Mouse (Mus musculus) mouse embryonic stem cell (cell line): ENCODE results near the gene Fads3.

Experiments
- in situ Hi-C, 2 experiments: fragments of 300-500 bp; cut with MboI; formaldehyde crosslinking; loops; 1 replicate in 1 of 2; 3 replicates in 1 of 2; pipeline ENCODE4 v1.14.3; 2019 to 2020; ENCODE audit warnings: low sequenced_read_pairs in 2 of 2, low pct_unique_long_range_greater_than_20kb in 1 of 2, mixed read lengths in 1 of 2; ENCODE audit not compliant: unreplicated experiment in 1 of 2

The Fads3 gene

GRCm38 (mm10) chr19:10093829-10094228 lies 52.5 kb downstream of the Fads3 start:
- in situ Hi-C loops = no loop called here

DNA sequence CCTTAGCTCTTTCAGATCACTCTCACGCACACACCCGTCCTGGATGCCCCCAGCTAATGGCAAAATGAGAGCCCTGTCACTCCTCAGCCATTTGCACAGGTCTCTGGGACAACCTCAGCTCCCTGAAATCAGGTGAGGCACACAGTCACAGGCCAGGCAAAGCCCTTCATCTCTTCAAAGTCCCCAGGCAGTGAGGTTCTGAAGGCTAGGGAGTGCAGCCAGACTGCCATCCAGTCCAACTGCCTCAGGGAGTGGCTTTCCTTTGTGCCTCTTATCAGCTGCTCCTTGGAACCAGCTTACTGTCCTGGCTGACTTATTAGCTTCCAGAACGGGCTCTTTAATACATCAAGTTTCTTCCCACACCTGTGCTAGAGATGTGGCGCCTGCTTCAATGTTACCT lies 53.3 kb downstream of the Fads3 start:
- in situ Hi-C loops = no loop called here

GRCm38 (mm10) chr19:10096371-10096876 lies 55.1 kb downstream of the Fads3 start:
- in situ Hi-C loops = no loop called here

GRCm38 (mm10) chr19:10097826-10098225 lies 56.5 kb downstream of the Fads3 start:
- in situ Hi-C loops = no loop called here

DNA sequence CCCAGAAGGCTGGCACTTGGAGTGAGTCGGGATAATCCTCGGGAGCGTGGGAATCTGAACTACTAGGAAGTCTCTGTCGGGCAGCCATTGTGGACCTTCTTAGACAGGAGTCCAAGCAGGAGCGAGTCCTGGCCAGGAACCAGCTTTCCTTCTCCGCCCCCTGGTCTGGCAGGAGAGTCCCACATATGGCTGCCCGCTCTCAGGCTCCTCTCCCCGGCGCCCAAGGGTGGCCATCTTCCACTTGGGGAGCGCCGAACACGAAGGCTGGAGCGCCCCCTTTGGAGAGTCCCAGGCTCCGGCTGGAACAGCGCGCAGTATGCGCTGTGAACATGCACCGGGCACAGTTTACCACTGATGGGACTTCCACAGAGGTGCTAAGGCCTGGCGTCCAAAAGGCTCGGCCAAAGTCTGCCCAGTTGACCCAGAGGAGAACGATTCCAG lies 59.3 kb downstream of the Fads3 start:
- in situ Hi-C loops = no loop called here

DNA sequence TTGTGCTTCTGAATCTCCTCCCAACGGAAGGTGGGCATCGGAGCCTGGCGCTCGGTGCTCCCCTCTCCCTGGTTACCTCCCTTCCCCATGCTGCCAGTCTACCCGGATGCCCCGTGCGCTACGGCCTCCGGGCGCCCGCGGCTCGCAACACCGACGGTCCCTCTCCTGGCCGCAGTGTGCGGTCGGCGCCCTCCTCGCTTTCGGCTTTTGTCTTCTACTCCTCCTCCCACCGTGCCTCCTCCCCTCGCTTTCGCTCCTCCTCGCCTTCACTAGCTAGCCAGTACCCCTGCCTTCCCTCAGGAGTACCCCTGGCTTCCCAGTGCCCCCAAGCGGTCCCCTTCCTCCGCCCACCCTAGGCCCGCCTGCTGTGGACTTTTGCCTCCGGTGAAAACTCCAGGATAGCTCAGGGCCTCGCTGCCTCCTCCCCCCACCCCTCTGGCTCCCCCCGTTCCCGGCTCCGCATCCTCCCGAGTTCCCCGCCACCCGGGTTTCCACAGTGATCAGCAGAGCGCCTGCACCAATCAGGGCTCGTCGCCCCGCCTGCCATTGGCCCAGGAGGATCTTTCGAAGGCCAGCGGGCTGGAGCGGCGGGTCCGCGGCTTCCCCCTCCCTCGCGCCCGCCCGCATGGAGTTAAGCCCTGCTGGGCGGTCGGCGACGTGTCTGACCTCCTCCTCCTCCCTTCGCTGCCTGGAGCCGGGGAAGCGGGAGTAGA lies 60.1 kb downstream of the Fads3 start, which contains the start of gene Fads2:
Gene Fads2 (minus strand): TSS at position 406 of the 713 bp plus-strand sequence.
- in situ Hi-C loops = no loop called here

GRCm38 (mm10) chr19:10102054-10102700 lies 60.8 kb downstream of the Fads3 start:
- in situ Hi-C loops = no loop called here

DNA sequence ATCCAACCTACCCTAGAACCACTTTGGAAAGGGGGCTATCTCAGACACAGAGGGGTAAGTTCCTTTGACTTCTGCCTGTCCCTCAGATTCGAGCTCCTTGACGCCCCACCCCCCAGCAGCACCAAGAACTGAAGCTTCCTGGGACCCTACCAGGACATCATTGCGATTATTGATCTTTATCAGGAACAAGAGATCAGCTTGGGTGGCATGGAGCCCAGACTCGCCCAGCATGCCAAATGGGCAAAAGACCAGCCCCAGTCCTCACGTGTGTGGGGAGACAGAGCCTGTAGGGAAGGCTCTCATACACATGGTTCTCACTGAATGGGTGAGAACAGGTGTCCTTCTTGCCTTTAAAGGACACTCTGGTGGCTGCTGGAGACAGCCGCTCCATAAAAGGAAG lies 62.9 kb downstream of the Fads3 start:
- in situ Hi-C loops = no loop called here

- in situ Hi-C loops = no loop called here
Measured at GRCm38 (mm10) chr19:10105034-10105493, 63.7 kb downstream of the Fads3 start.

DNA sequence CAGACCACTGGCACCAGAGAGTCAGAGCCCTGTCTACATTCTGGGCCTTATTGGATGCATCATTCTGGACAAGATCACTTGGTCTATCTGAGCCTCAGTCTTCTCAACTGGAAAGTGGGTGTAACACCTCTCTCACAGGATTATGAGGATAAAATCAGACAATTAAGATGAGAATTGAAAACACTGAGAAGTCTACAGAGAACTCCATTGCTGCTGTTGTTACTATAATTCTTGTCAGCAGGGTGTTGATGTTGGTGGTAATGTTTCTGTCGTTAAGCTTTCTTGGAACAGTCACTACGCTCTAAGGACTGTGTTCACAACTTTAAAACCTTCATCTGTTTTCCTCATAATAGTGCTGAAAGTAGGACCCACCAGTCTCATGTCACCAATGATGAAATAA lies 65.3 kb downstream of the Fads3 start:
- in situ Hi-C loops = no loop called here

DNA sequence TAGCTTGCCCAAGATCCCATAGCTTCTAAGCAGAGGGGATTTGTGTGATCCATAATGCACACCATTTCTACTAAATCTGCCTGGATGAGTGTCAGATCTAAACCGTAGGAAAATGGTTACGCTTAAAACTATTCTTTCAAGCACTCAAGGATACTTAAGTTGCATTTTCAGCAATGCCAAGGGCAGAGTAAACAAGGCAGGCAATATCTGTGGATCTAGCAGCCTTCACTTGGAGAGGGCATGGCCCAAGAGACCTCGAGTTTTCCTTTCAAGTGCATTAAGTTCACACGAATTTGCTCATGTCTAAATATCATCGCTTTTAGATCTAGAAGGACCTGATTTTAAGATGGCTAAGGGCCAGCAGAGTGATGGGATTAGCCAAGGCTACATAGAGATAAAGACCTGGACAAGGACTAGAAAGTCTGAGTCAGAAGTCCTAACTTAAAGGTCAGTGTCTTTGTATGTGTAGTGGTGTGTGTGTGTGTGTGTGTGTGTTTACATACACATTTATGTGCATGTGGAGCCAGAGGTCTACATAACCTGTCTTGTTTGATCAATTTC lies 65.8 kb downstream of the Fads3 start:
- in situ Hi-C loops = no loop called here

GRCm38 (mm10) chr19:10108129-10108528 lies 66.8 kb downstream of the Fads3 start:
- in situ Hi-C loops = no loop called here

- in situ Hi-C loops = no loop called here
Measured at GRCm38 (mm10) chr19:10108666-10109065, 67.3 kb downstream of the Fads3 start.
